Mouse (Mus musculus) liver, embryonic 14.5 days (tissue): ENCODE data around the gene Foxj3. TPM values are rescaled to one million over a fixed set of nuclear protein-coding genes. Genes with fewer than 3 reads are reported as not detected.

ENCODE experiments used
- ATAC-seq: fragments of 200-750 bp; cut with Nextera tagmentation; 2 replicates; pipeline ENCODE4 v1.8.0; 2017; ENCODE audit warnings: moderate number of reproducible peaks, mild to moderate bottlenecking, moderate library complexity; ENCODE audit not compliant: insufficient read depth
- DNase-seq, 3 experiments: peaks; one replicate each; pipeline ENCODE4 v3.0.0-alpha.2; 2012 to 2013; ENCODE audit warnings: low read depth in 3 of 3, low spot score in 3 of 3
- H3K27ac ChIP-seq: fragments of 300-500 bp; sonication (generic); 2 replicates; pipeline ENCODE4 v1.5.1; 2014; ENCODE audit warnings: moderate library complexity, mild to moderate bottlenecking, control low read depth, inconsistent platforms
- H3K27me3 ChIP-seq: fragments of 300-500 bp; sonication (generic); 2 replicates; pipeline ENCODE4 v1.6.1; 2014; ENCODE audit warnings: mild to moderate bottlenecking, low read length, moderate library complexity; ENCODE audit not compliant: control insufficient read depth, insufficient read depth
- H3K36me3 ChIP-seq: fragments of 300-500 bp; sonication (generic); replicated peaks from 2 replicates; pipeline ENCODE4 v1.6.1; 2014; ENCODE audit warnings: low read depth; ENCODE audit not compliant: control insufficient read depth, insufficient read depth
- H3K4me1 ChIP-seq, 2 experiments: fragments of 200-500 bp in 1 of 2; fragments of 300-500 bp in 1 of 2; sonication (generic) in 1 of 2; replicated peaks; 2 replicates each; pipeline ENCODE4 v1.6.1; 2012 to 2014; ENCODE audit warnings: antibody characterized with exemption in 1 of 2, inconsistent platforms in 1 of 2, low read length in 1 of 2; ENCODE audit not compliant: control insufficient read depth in 2 of 2, insufficient read depth in 2 of 2
- H3K4me2 ChIP-seq: fragments of 300-500 bp; sonication (generic); 2 replicates; pipeline ENCODE4 v1.6.1; 2014; ENCODE audit warnings: low read depth, mild to moderate bottlenecking, control low read depth, moderate library complexity
- H3K4me3 ChIP-seq, 2 experiments: fragments of 200-500 bp in 1 of 2; fragments of 300-500 bp in 1 of 2; sonication (generic) in 1 of 2; 2 replicates each; pipeline ENCODE4 v1.5.1; 2012 to 2014; ENCODE audit warnings: low read depth in 2 of 2, low read length in 2 of 2, mild to moderate bottlenecking in 2 of 2, control low read depth in 1 of 2, inconsistent platforms in 1 of 2, moderate library complexity in 1 of 2; ENCODE audit not compliant: insufficient read depth in 1 of 2
- H3K9ac ChIP-seq: fragments of 300-500 bp; sonication (generic); replicated peaks from 2 replicates; pipeline ENCODE4 v1.6.1; 2014; ENCODE audit warnings: mild to moderate bottlenecking, control low read depth, moderate library complexity
- H3K9me3 ChIP-seq: fragments of 300-500 bp; sonication (generic); 2 replicates; pipeline ENCODE4 v1.6.1; 2016; ENCODE audit warnings: low read length, mixed read lengths; ENCODE audit not compliant: control insufficient read depth
- CTCF ChIP-seq: IDR thresholded peaks from 2 replicates; pipeline ENCODE4 v1.5.1; 2016; ENCODE audit warnings: antibody characterized with exemption, low read depth, control low read depth
- EP300 ChIP-seq: IDR thresholded peaks from 2 replicates; pipeline ENCODE4 v1.6.1; 2016; ENCODE audit warnings: antibody characterized with exemption, low read depth
- WGBS: fragments of 180-500 bp; shearing (Covaris S2); extraction: QIAGEN DNeasy Blood & Tissue Kit; methylation state at CpG from one replicate; pipeline ENCODE4 v1.1.7; 2014; ENCODE audit not compliant: insufficient replicate concordance; 5-methylcytosine and 5-hydroxymethylcytosine counted together
- polyA plus RNA-seq, 2 experiments: library from polyadenylated mRNA; depleted of rRNA in 1 of 2; stranded (reverse) in 1 of 2; unstranded in 1 of 2; fragments of >200 nt; fragmentation: Nextera tagmentation in 1 of 2; extraction: Ambion mirVana in 1 of 2; gene quantifications; 2 replicates each; pipeline versions ENCODE4 v1.2.1 to v1.2.3; 2012 to 2014

Foxj3 gene
- polyA plus RNA-seq, 2 experiments, result 4.5 to 4.7 TPM

- Histone ChIP-seq H3K4me1 (no peaks in the 10 kb centered on the region), H3K27me3 (no peaks in the 10 kb centered on the region), H3K4me2 (no peak overlapping the region), H3K27ac (no peak overlapping the region), H3K4me3 (no peak overlapping the region), H3K36me3 (no peaks in the 10 kb centered on the region), H3K9me3 (no peaks in the 10 kb centered on the region; the same call in 1 of the 2 replicates), H3K9ac (no peak overlapping the region)
- no peak for DNase-seq
- 13% methylated on average over 2 of the region's 2 CpGs for WGBS
- ATAC-seq, result no peak
- TF ChIP-seq EP300, result no peak
- TF ChIP-seq CTCF, result no peak
These were observed 121.4 kb downstream of the Foxj3 start for GRCm38 (mm10) chr4:119658246-119658645.

GRCm38 (mm10) chr4:119658731-119659130, 121.9 kb downstream of the Foxj3 start, which contains the start of gene Guca2b:
Gene Guca2b, minus strand, starts transcription at chr4:119658954.
- Histone ChIP-seq H3K4me1 (no peaks in the 10 kb centered on the region), H3K9ac (no peak within 1 kb of the TSS), H3K27ac (no peak within 1 kb of the TSS), H3K9me3 (no peaks in the 10 kb centered on the region), H3K36me3 (no peaks in the 10 kb centered on the region), H3K4me3 (no peak within 1 kb of the TSS), H3K27me3 (no peaks in the 10 kb centered on the region), H3K4me2 (no peak within 1 kb of the TSS)
- no peak for DNase-seq
- no peak for ATAC-seq
- 59% methylated on average over 4 of the region's 4 CpGs for WGBS
- no peak for TF ChIP-seq EP300
- TF ChIP-seq CTCF, result no peak

GRCm38 (mm10) chr4:119660007-119660406, 123.2 kb downstream of the Foxj3 start:
- Histone ChIP-seq H3K9me3 (no peaks in the 10 kb centered on the region), H3K4me1 (no peaks in the 10 kb centered on the region), H3K9ac (no peak overlapping the region), H3K4me3 (no peak overlapping the region), H3K27ac (no peak overlapping the region), H3K27me3 (no peaks in the 10 kb centered on the region), H3K36me3 (no peaks in the 10 kb centered on the region), H3K4me2 (no peak overlapping the region)
- DNase-seq (no peak), ATAC-seq (no peak)
- no peak for TF ChIP-seq EP300
- no peak for TF ChIP-seq CTCF
- WGBS, result 62% methylated on average over 8 of the region's 8 CpGs

GRCm38 (mm10) chr4:119662151-119662550, 125.3 kb downstream of the Foxj3 start:
- H3K27ac ChIP-seq, result no peak overlapping the region

GRCm38 (mm10) chr4:119662976-119663375, 126.2 kb downstream of the Foxj3 start:
- H3K4me3 ChIP-seq, result no peak overlapping the region
- ATAC-seq (no peak), DNase-seq (no peak)
- H3K4me1 ChIP-seq, result no peaks in the 10 kb centered on the region
- H3K36me3 ChIP-seq, result no peaks in the 10 kb centered on the region
- no peaks in the 10 kb centered on the region for H3K27me3 ChIP-seq
- TF ChIP-seq EP300 (no peak), CTCF (no peak)
- 73% methylated on average over 7 of the region's 7 CpGs for WGBS
- no peaks in the 10 kb centered on the region for H3K9me3 ChIP-seq
- no peak overlapping the region for H3K9ac ChIP-seq
- H3K27ac ChIP-seq, result no peak overlapping the region
- no peak overlapping the region for H3K4me2 ChIP-seq

More at GRCm38 (mm10) chr4:119662151-119662550, 125.3 kb downstream of the Foxj3 start:
- Histone ChIP-seq H3K4me2 (no peak overlapping the region), H3K9ac (no peak overlapping the region), H3K27me3 (no peaks in the 10 kb centered on the region), H3K36me3 (no peaks in the 10 kb centered on the region), H3K9me3 (no peaks in the 10 kb centered on the region), H3K4me1 (no peaks in the 10 kb centered on the region), H3K4me3 (no peak overlapping the region)
- 43% methylated on average over 4 of the region's 4 CpGs for WGBS
- TF ChIP-seq EP300, result no peak
- TF ChIP-seq CTCF, result no peak
- DNase-seq, result no peak
- no peak for ATAC-seq
